Mouse (Mus musculus): ENCODE data around the gene Havcr2.
"Not testable (repeated sequence)": the region's sequence is repeated elsewhere in the genome, so short reads cannot be mapped to it uniquely, and the experiment has no call there.

The Havcr2 gene

GRCm38 (mm10) chr11:46461362-46461761 is 6.6 kb downstream of the Havcr2 start:
- DNase-seq (ENCODE audit: low spot score): no peak

- no peak for DNase-seq (ENCODE audit: low spot score)
Observed at GRCm38 (mm10) chr11:46461931-46462330, 7.2 kb downstream of the Havcr2 start.

- no peak for DNase-seq (ENCODE audit: low spot score)
Observed at GRCm38 (mm10) chr11:46466878-46467277, 12.1 kb downstream of the Havcr2 start.

GRCm38 (mm10) chr11:46474220-46474619 is 19.5 kb downstream of the Havcr2 start:
- no peak for DNase-seq (ENCODE audit: low spot score)

GRCm38 (mm10) chr11:46479311-46479710 is 24.6 kb downstream of the Havcr2 start:
- DNase-seq (ENCODE audit: low spot score): no peak

GRCm38 (mm10) chr11:46480517-46480916 is 25.8 kb downstream of the Havcr2 start:
- DNase-seq (ENCODE audit: low spot score): no peak

- no peak for DNase-seq (ENCODE audit: low spot score)
Observed at GRCm38 (mm10) chr11:46488231-46488630, 33.5 kb downstream of the Havcr2 start.

GRCm38 (mm10) chr11:46488650-46489049 is 33.9 kb downstream of the Havcr2 start:
- no peak for DNase-seq (ENCODE audit: low spot score)

- no peak for DNase-seq (ENCODE audit: low spot score)
Observed at GRCm38 (mm10) chr11:46507146-46507545, 52.4 kb downstream of the Havcr2 start.

- no peak for DNase-seq (ENCODE audit: low spot score)
Observed at GRCm38 (mm10) chr11:46509900-46510299, 55.2 kb downstream of the Havcr2 start.

- not testable (repeated sequence) for DNase-seq (ENCODE audit: low spot score)
Observed at GRCm38 (mm10) chr11:46521341-46521740, 66.6 kb downstream of the Havcr2 start.

GRCm38 (mm10) chr11:46522719-46523118 is 68.0 kb downstream of the Havcr2 start:
- DNase-seq (ENCODE audit: low spot score): no peak

GRCm38 (mm10) chr11:46523912-46524311 is 69.2 kb downstream of the Havcr2 start, which contains the start of gene Gm12169:
Gene Gm12169 (plus strand): TSS chr11:46524212.
- DNase-seq (ENCODE audit: low spot score): no peak

- no peak for DNase-seq (ENCODE audit: low spot score)
Observed at GRCm38 (mm10) chr11:46530149-46530548, 75.4 kb downstream of the Havcr2 start.

Measured in adipocyte (in vitro differentiated cells).